ENCODE assay signal across 18 mouse cellular contexts in genomic region chr12:76938013-76938412, GRCm38 (mm10).
"Had no signal": no experiment of that assay in that cellular context is flagged by ENCODE, and none has a peak within 500 bp of the region (broad histone marks: within the 10 kb centered on the region; RNA-seq: fewer than 3 reads in every experiment).

No protein-coding gene starts in this region.

- H3K27me3 ChIP-seq: midbrain, embryonic 12.5 days; neural tube, embryonic 13.5 days; neural tube, embryonic 15.5 days had no signal

- H3K4me2 ChIP-seq: lung, embryonic 14.5 days; midbrain, embryonic 12.5 days; neural tube, embryonic 13.5 days; neural tube, embryonic 15.5 days had no signal

- H3K4me1 ChIP-seq: midbrain, embryonic 10.5 days; midbrain, embryonic 12.5 days; neural tube, embryonic 13.5 days; neural tube, embryonic 15.5 days had no signal

- H3K9ac ChIP-seq: lung, embryonic 14.5 days; midbrain, embryonic 12.5 days; neural tube, embryonic 13.5 days; neural tube, embryonic 15.5 days had no signal

- DNase-seq: lung, embryonic 14.5 days; lung, postnatal 10 days; lung, postnatal 4 days; midbrain, embryonic 14.5 days; retina, postnatal 1 day; right cerebral cortex, adult 18-20 months; right cerebral cortex, postnatal 25 days; right cerebral cortex, postnatal 4 days; spleen, adult 18-20 months; thymus, adult 18-20 months; thymus, postnatal 14 days; thymus, postnatal 36 days had no signal

- H3K9me3 ChIP-seq: midbrain, embryonic 10.5 days; midbrain, embryonic 12.5 days; neural tube, embryonic 13.5 days; neural tube, embryonic 15.5 days had no signal

- H3K4me3 ChIP-seq: midbrain, embryonic 10.5 days; midbrain, embryonic 12.5 days; myocyte; neural tube, embryonic 13.5 days; neural tube, embryonic 15.5 days had no signal

- ATAC-seq: midbrain, embryonic 16.5 days had no signal

- H3K27ac ChIP-seq: midbrain, embryonic 10.5 days; midbrain, embryonic 12.5 days; neural tube, embryonic 13.5 days; neural tube, embryonic 15.5 days had no signal
